Mouse (Mus musculus): Measurements from ENCODE around the gene Rps26. TPM values are rescaled to one million over a fixed set of nuclear protein-coding genes. Genes with fewer than 3 reads are reported as not detected.
A peak's percentile ranks its signal among the peaks of the same experiment; 100 is the strongest.

Rps26 gene
- polyA plus RNA-seq, 1 experiment: 896 TPM

DNA sequence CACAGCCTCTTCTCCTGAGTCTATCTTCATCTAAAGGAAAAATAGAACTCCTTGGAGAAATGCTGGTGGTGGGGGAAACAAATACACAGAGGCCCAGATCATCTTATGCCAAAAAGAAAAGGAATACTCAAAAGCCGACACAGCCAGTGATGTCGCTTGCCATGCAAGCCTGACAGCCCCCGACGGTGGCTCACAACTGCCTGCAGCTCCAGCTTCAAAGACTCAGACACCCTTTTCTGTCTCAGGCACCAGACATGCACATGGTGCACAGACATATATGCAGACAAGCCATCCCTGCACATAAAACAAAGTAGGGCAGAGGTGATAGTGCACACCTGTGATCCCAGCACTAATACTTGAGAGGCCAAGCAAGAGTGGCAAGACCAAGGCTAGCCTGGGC is 46.8 kb downstream of the Rps26 start:
- DNase-seq (ENCODE audit: low read depth): no peak
- TF ChIP-seq POLR2A (IDR thresholded peaks at IDR 0.05; ENCODE audit: borderline replicate concordance, extremely low read depth, insufficient read depth, insufficient read length, poor library complexity, severe bottlenecking) (no peak), CTCF (IDR thresholded peaks at IDR 0.05; ENCODE audit: borderline replicate concordance, extremely low read depth, insufficient read depth, insufficient read length) (no peak)

DNA sequence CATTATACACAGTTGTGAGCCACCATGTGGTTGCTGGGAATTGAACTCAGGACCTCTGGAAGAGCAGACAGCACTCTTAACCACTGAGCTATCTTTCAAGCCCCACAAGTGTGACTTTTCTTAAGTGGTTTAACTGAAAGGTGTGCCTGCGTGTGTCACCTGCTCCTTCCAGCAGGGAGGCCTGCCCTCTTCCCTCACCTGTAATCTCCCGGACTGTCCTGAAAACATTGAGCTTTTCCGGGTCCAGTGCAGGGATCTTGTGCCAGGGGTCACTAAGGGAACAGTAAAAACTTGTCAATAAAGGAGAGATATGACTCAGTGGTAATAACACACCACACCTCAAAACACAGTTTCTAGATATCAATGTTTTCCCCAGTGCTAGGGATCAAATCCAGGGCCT is 47.2 kb downstream of the Rps26 start:
- no peak for DNase-seq (ENCODE audit: low read depth)
- no peak for TF ChIP-seq POLR2A (IDR thresholded peaks at IDR 0.05; ENCODE audit: borderline replicate concordance, extremely low read depth, insufficient read depth, insufficient read length, poor library complexity, severe bottlenecking)
- TF ChIP-seq CTCF (IDR thresholded peaks at IDR 0.05; ENCODE audit: borderline replicate concordance, extremely low read depth, insufficient read depth, insufficient read length): no peak

DNA sequence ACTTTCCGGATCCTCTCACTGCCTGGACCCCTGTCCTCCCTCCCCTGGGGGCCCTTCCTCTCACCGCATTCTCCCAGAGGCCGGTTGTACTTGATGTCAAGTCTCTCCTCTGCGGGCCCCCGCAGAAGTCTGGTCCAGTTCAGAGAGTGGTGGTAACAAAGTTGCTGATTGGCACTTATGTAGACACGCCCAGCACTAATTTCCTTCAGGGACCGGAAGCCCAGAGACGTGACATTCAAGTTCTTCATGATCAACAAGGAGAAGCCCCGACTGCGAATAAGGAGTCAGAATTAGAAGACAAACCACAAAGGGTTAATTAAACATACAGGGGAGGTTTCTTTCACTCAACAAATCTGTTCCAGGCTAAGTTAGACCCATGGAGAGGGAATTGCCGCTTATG is 48.2 kb downstream of the Rps26 start:
- DNase-seq (ENCODE audit: low read depth): no peak
- TF ChIP-seq CTCF (IDR thresholded peaks at IDR 0.05; ENCODE audit: borderline replicate concordance, extremely low read depth, insufficient read depth, insufficient read length) (no peak), POLR2A (IDR thresholded peaks at IDR 0.05; ENCODE audit: borderline replicate concordance, extremely low read depth, insufficient read depth, insufficient read length, poor library complexity, severe bottlenecking) (no peak)

DNA sequence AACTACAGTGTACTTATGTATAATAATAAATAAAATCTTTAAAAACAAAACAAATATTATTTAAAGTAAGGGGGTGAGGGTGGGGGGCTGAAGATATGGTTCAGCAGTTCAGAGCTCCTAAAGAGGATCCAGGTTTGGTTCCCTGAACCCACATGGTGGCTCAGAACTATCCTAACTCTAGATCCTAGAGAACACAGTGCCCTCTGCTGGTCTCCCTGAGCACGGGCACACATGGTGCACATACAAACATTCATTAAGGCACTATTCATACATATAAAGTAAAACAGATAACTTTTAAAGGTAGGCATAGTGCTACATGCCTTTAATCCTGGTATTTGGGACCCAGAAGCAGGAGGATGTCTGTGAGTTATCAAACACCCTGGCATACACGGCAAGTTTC is 51.5 kb downstream of the Rps26 start:
- TF ChIP-seq CTCF (IDR thresholded peaks at IDR 0.05; ENCODE audit: borderline replicate concordance, extremely low read depth, insufficient read depth, insufficient read length) (peak; percentile 28; the same call in 1 of the 2 replicates), POLR2A (IDR thresholded peaks at IDR 0.05; ENCODE audit: borderline replicate concordance, extremely low read depth, insufficient read depth, insufficient read length, poor library complexity, severe bottlenecking) (no peak)
- DNase-seq (ENCODE audit: low read depth): no peak

Other genes with a start within 250 kb of the Rps26 start
- 43.1 and 55.1 TPM in 2 replicates for gene Ankrd52, start 249.6 kb downstream of the Rps26 start, polyA plus RNA-seq (2012; rRNA removed)
- gene Slc39a5, start 225.5 kb downstream of the Rps26 start, polyA plus RNA-seq (2012; rRNA removed): 0.04 and 0.35 TPM in 2 replicates
- gene Nabp2, start 215.3 kb downstream of the Rps26 start, polyA plus RNA-seq (2012; rRNA removed): 96.8 and 102 TPM in 2 replicates
- gene Rnf41, start 215.1 kb downstream of the Rps26 start, polyA plus RNA-seq (2012; rRNA removed): 73.9 and 76.9 TPM in 2 replicates
- 377 and 390 TPM in 2 replicates for gene Smarcc2, start 167.5 kb downstream of the Rps26 start, polyA plus RNA-seq (2012; rRNA removed)
- gene Myl6, start 132.6 kb downstream of the Rps26 start, polyA plus RNA-seq (2012; rRNA removed): 1,007 and 1,045 TPM in 2 replicates
- 31.6 and 36.4 TPM in 2 replicates for gene Myl6b, start 128.1 kb downstream of the Rps26 start, polyA plus RNA-seq (2012; rRNA removed)
- 15.4 and 20.1 TPM in 2 replicates for gene Esyt1, start 100.9 kb downstream of the Rps26 start, polyA plus RNA-seq (2012; rRNA removed)
- gene Zc3h10, start 79.0 kb downstream of the Rps26 start, polyA plus RNA-seq (2012; rRNA removed): 19.3 and 23.1 TPM in 2 replicates
- gene Rpl41, start 77.4 kb downstream of the Rps26 start, polyA plus RNA-seq (2012; rRNA removed): 2,223 TPM in 2 replicates
- gene Pa2g4, start 60.8 kb downstream of the Rps26 start, polyA plus RNA-seq (2012; rRNA removed): 117 and 123 TPM in 2 replicates
- gene Erbb3, start 37.1 kb downstream of the Rps26 start, polyA plus RNA-seq (2012; rRNA removed): 0.87 and 1.5 TPM in 2 replicates
- gene Ikzf4, start 19.2 kb upstream of the Rps26 start, polyA plus RNA-seq (2012; rRNA removed): 18.8 and 31.3 TPM in 2 replicates
- gene Suox, start 47.3 kb upstream of the Rps26 start, polyA plus RNA-seq (2012; rRNA removed): 10.8 and 11.4 TPM in 2 replicates
- 108 and 116 TPM in 2 replicates for gene Rab5b, start 69.5 kb upstream of the Rps26 start, polyA plus RNA-seq (2012; rRNA removed)
- 1.1 and 1.5 TPM in 2 replicates for gene Pmel, start 77.4 kb upstream of the Rps26 start, polyA plus RNA-seq (2012; rRNA removed)
- 22.5 and 42.4 TPM in 2 replicates for gene Cdk2, start 78.3 kb upstream of the Rps26 start, polyA plus RNA-seq (2012; rRNA removed)
- gene Dgka, start 118.1 kb upstream of the Rps26 start, polyA plus RNA-seq (2012; rRNA removed): 8.6 and 8.8 TPM in 2 replicates
- gene Pym1, start 121.1 kb upstream of the Rps26 start, polyA plus RNA-seq (2012; rRNA removed): 58.2 and 65.4 TPM in 2 replicates
- gene Mmp19, start 164.2 kb upstream of the Rps26 start, polyA plus RNA-seq (2012; rRNA removed): 0.54 and 0.77 TPM in 2 replicates
- gene Dnajc14, start 177.3 kb upstream of the Rps26 start, polyA plus RNA-seq (2012; rRNA removed): 18.6 and 30.5 TPM in 2 replicates
- 24.2 and 29.0 TPM in 2 replicates for gene Tmem198b, start 177.6 kb upstream of the Rps26 start, polyA plus RNA-seq (2012; rRNA removed)
- 79.6 and 82.0 TPM in 2 replicates for gene Sarnp, start 190.6 kb upstream of the Rps26 start, polyA plus RNA-seq (2012; rRNA removed)
- gene Ormdl2, start 194.9 kb upstream of the Rps26 start, polyA plus RNA-seq (2012; rRNA removed): 22.6 and 33.7 TPM in 2 replicates